27 mouse cellular contexts compared by ENCODE assay signal in the genomic region with DNA sequence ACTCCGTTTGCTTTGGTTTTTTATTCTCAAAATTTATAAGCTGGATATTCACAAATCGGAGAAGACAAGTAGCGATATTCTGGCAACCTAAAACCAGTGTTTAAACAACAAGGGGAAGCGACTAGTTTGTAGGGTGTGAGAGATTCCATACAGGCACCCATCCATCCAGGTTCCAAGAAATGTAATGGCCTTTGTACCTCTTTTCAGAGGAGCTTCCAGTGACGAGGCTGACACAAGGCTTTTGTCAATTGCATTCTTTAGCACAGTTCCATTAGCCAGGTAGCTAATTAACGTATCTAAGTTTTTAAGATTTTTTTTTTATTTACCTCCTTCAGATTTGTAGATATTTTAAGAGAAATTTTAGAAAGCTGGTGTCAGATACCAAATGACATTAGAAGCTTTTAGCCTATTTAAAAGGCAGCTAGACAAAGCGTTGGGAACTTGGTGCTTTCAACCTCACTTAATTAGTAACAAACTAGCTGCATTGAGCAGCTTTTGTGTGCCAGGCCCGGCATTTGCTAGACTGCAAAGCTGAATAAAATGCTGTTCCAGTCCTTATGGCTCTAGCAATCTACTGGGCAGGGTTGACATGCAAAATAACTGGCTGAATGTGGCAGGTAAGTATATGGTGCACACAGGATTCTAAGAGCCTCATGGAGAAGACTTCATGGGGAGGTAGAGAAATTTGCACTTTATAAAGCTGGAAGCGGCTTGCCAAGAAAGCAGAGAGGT. TPM values are rescaled to one million over a fixed set of nuclear protein-coding genes. Genes with fewer than 3 reads are reported as not detected.
DNase-seq lines count a peak whose midpoint lies in the region; ATAC-seq and TF ChIP-seq lines count a peak whose summit lies in the region.
"Had no signal": no experiment of that assay in that cellular context is flagged by ENCODE, and none has a peak within 500 bp of the region (broad histone marks: within the 10 kb centered on the region; RNA-seq: fewer than 3 reads in every experiment).

No protein-coding gene starts in this region.

- DNase-seq in kidney, adult 2 months: peak; percentile 78
- no peak for DNase-seq in kidney, postnatal 10 days
- DNase-seq in adipocyte (ENCODE audit: low spot score): peak; percentile 51
- no peak for DNase-seq in forebrain, embryonic 11.5 days (ENCODE audit: low spot score)
- DNase-seq in heart, adult 2 months: no peak
- DNase-seq: adrenal gland, postnatal 14 days; B cell, adult 2 months; cerebellum, adult 11-12 months; cerebellum, postnatal 14 days; gastrocnemius, postnatal 25 days; heart, postnatal 4 days; layer of hippocampus, adult 9-11 months; left cerebral cortex, postnatal 4 days; liver, embryonic 13.5 days; lung, embryonic 14.5 days; right cerebral cortex, postnatal 25 days; thymus, postnatal 36 days had no signal

- no peaks in the 10 kb centered on the region for H3K9me3 ChIP-seq in forebrain, embryonic 11.5 days (ENCODE audit: control insufficient read depth, low read length)
- H3K9me3 ChIP-seq in kidney, embryonic 16.5 days (ENCODE audit: low read length): no peaks in the 10 kb centered on the region
- H3K9me3 ChIP-seq: embryonic facial prominence, embryonic 13.5 days; heart, embryonic 15.5 days; liver, embryonic 13.5 days; midbrain, embryonic 10.5 days; neural tube, embryonic 13.5 days had no signal

- peak; percentile 37; the same call in 1 of the 2 replicates for ATAC-seq in forebrain, embryonic 11.5 days (replicated peaks; ENCODE audit: low FRiP score)
- ATAC-seq in kidney, embryonic 16.5 days (ENCODE audit: low FRiP score, low TSS enrichment): no peak
- no peak for ATAC-seq in monocyte, adult 5-6 weeks (replicated peaks; ENCODE audit: insufficient number of reproducible peaks, low FRiP score, low TSS enrichment, poor library complexity, severe bottlenecking)
- ATAC-seq: hindbrain, embryonic 16.5 days; intestine, postnatal 0 days had no signal

- TF ChIP-seq POLR2A in kidney, adult 2 months (IDR thresholded peaks at IDR 0.05; ENCODE audit: low read depth, low read length): no peak
- no peak for TF ChIP-seq POLR2A in heart, adult 2 months (IDR thresholded peaks at IDR 0.05; ENCODE audit: insufficient read depth, low read depth, low read length)

- no peak for TF ChIP-seq EP300 in heart, adult 2 months (IDR thresholded peaks at IDR 0.05; ENCODE audit: insufficient read depth, low read depth, low read length)

- intact Hi-C loops in heart, adult 2 months (cut with DNase I): no loop called here

- H3K79me2 ChIP-seq in heart, adult 2 months (replicated peaks; ENCODE audit: control insufficient read depth, insufficient read depth, low read length): no peaks in the 10 kb centered on the region

- no peak overlapping the region for H3K9ac ChIP-seq in forebrain, embryonic 11.5 days (ENCODE audit: low read length)
- no peak overlapping the region for H3K9ac ChIP-seq in kidney, embryonic 16.5 days (replicated peaks; ENCODE audit: low read length)
- no peak overlapping the region for H3K9ac ChIP-seq in heart, adult 2 months (ENCODE audit: low read depth, low read length)
- H3K9ac ChIP-seq: embryonic facial prominence, embryonic 13.5 days; heart, embryonic 15.5 days; liver, embryonic 13.5 days; lung, embryonic 14.5 days; neural tube, embryonic 13.5 days had no signal

- H3K4me2 ChIP-seq in forebrain, embryonic 11.5 days (ENCODE audit: low read depth, low read length, severe bottlenecking): no peak overlapping the region
- H3K4me2 ChIP-seq in kidney, embryonic 16.5 days (replicated peaks; ENCODE audit: low read depth, low read length): no peak overlapping the region
- H3K4me2 ChIP-seq: embryonic facial prominence, embryonic 13.5 days; heart, embryonic 15.5 days; liver, embryonic 13.5 days; lung, embryonic 14.5 days; neural tube, embryonic 13.5 days had no signal

- no peaks in the 10 kb centered on the region for H3K36me3 ChIP-seq in kidney, adult 2 months (ENCODE audit: control insufficient read depth, insufficient read depth, low read length)
- no peaks in the 10 kb centered on the region for H3K36me3 ChIP-seq in forebrain, embryonic 11.5 days (ENCODE audit: control insufficient read depth, insufficient read depth, low read length)
- H3K36me3 ChIP-seq in kidney, embryonic 16.5 days (ENCODE audit: insufficient read depth, low read length): no peaks in the 10 kb centered on the region
- H3K36me3 ChIP-seq in heart, adult 2 months (ENCODE audit: control insufficient read depth, insufficient read depth, low read length): no peaks in the 10 kb centered on the region
- H3K36me3 ChIP-seq: embryonic facial prominence, embryonic 13.5 days; heart, embryonic 15.5 days; liver, embryonic 13.5 days; midbrain, embryonic 10.5 days; neural tube, embryonic 13.5 days had no signal

- no peak overlapping the region for H3K4me3 ChIP-seq in kidney, adult 2 months (ENCODE audit: insufficient read depth, low read depth, low read length)
- no peak overlapping the region for H3K4me3 ChIP-seq in forebrain, embryonic 11.5 days (ENCODE audit: low read depth, low read length)
- no peak overlapping the region for H3K4me3 ChIP-seq in kidney, embryonic 16.5 days (ENCODE audit: low read length)
- no peak overlapping the region for H3K4me3 ChIP-seq in heart, adult 2 months
- H3K4me3 ChIP-seq: embryonic facial prominence, embryonic 13.5 days; heart, embryonic 15.5 days; left cerebral cortex, adult 2 months; liver, embryonic 13.5 days; midbrain, embryonic 10.5 days; neural tube, embryonic 13.5 days had no signal

- H3K27me3 ChIP-seq in kidney, adult 2 months (replicated peaks; ENCODE audit: control insufficient read depth, insufficient read depth, low read length): no peaks in the 10 kb centered on the region
- H3K27me3 ChIP-seq in forebrain, embryonic 11.5 days (ENCODE audit: control insufficient read depth, insufficient read depth, low read length): no peaks in the 10 kb centered on the region
- no peaks in the 10 kb centered on the region for H3K27me3 ChIP-seq in kidney, embryonic 16.5 days (ENCODE audit: insufficient read depth, low read length)
- H3K27me3 ChIP-seq in heart, adult 2 months (ENCODE audit: control insufficient read depth, insufficient read depth, low read length): no peaks in the 10 kb centered on the region
- H3K27me3 ChIP-seq: embryonic facial prominence, embryonic 13.5 days; heart, embryonic 15.5 days; liver, embryonic 13.5 days; neural tube, embryonic 13.5 days had no signal

- H3K4me1 ChIP-seq in kidney, adult 2 months (ENCODE audit: control insufficient read depth, insufficient read depth, low read length): peaks cover 13% of the 10 kb centered on the region
- H3K4me1 ChIP-seq in forebrain, embryonic 11.5 days (replicated peaks; ENCODE audit: control insufficient read depth, insufficient read depth, low read length): peaks cover 5% of the 10 kb centered on the region; the same call in 1 of the 2 replicates
- H3K4me1 ChIP-seq in kidney, embryonic 16.5 days (ENCODE audit: insufficient read depth, low read length): peaks cover 16% of the 10 kb centered on the region
- no peaks in the 10 kb centered on the region for H3K4me1 ChIP-seq in heart, adult 2 months (ENCODE audit: control insufficient read depth, insufficient read depth, low read length)
- H3K4me1 ChIP-seq: liver, embryonic 13.5 days had no signal

- TF ChIP-seq CTCF in kidney, adult 2 months (conservative IDR thresholded peaks at IDR 0.05; ENCODE audit: insufficient read depth, insufficient read length, low read depth, low read length): no peak
- TF ChIP-seq CTCF in heart, adult 2 months (IDR thresholded peaks at IDR 0.05): no peak

- H3K27ac ChIP-seq in kidney, adult 2 months (ENCODE audit: insufficient read depth, low read depth, low read length): peak overlapping the region; percentile 51
- H3K27ac ChIP-seq in forebrain, embryonic 11.5 days (ENCODE audit: low read depth, low read length): 0 out of 2 replicates have a peak overlapping the region, but pooled peaks have one; percentile 7
- peak overlapping the region; percentile 32; the same call in 1 of the 2 replicates for H3K27ac ChIP-seq in kidney, embryonic 16.5 days (ENCODE audit: low read length)
- no peak overlapping the region for H3K27ac ChIP-seq in heart, adult 2 months
- H3K27ac ChIP-seq: embryonic facial prominence, embryonic 13.5 days; heart, embryonic 15.5 days; left cerebral cortex, adult 2 months; liver, embryonic 13.5 days; macrophage; midbrain, embryonic 10.5 days had no signal

- whole genome bisulfite sequencing in kidney, adult 2 months: 59% methylated on average over 9 of the region's 9 CpGs
- WGBS in forebrain, embryonic 11.5 days: 40% methylated on average over 9 of the region's 9 CpGs
- WGBS in kidney, embryonic 16.5 days: 81% methylated on average over 9 of the region's 9 CpGs
- WGBS in heart, adult 2 months: 93% methylated on average over 9 of the region's 9 CpGs

RNA-seq across cellular contexts. Expression of gene Tmem178, which starts 46.6 kb away (rescaled TPM):
- polyA plus RNA-seq in kidney, adult 2 months (2012; rRNA removed): 19.9 and 25.9 TPM in 2 replicates
- 13.6 and 14.7 TPM in 2 replicates for polyA plus RNA-seq in forebrain, embryonic 11.5 days (2014; fragmentation: Nextera tagmentation; extraction: Ambion mirVana)
- 16.8 and 17.8 TPM in 2 replicates for polyA plus RNA-seq in kidney, embryonic 16.5 days (2015; fragmentation: Nextera tagmentation; extraction: Ambion mirVana)
- not detected in 3 replicates for total RNA-seq in monocyte, adult 5-6 weeks (2017)
- total RNA-seq in heart, adult 2 months (2021): under 1 TPM; 0.25 to 0.31 TPM
- polyA plus RNA-seq in heart, adult 2 months (2012; rRNA removed): 0.18 and 0.44 TPM in 2 replicates

Comparison
In these comparisons a context has a peak if more than half of its experiments do, and no peak if none do; other contexts are left out.
1. DNase-seq: peak in kidney, adult 2 months (single experiment) and adipocyte (single experiment); none in kidney, postnatal 10 days (single experiment), forebrain, embryonic 11.5 days (single experiment) and heart, adult 2 months (0 of 2).
2. RNA of gene Tmem178, which starts 46.6 kb away (polyA plus RNA-seq): 19.9 to 25.9 TPM in kidney, adult 2 months, 16.8 to 17.8 TPM in kidney, embryonic 16.5 days and 13.6 to 14.7 TPM in forebrain, embryonic 11.5 days; 0.18 to 0.44 TPM in heart, adult 2 months; every median in the first group is over 10 times any median in the second.